Mouse (Mus musculus) heart, postnatal 4 days (tissue): ENCODE measurements around the gene Itga1. TPM values are rescaled to one million over a fixed set of nuclear protein-coding genes. Genes with fewer than 3 reads are reported as not detected.
A peak's percentile ranks its signal among the peaks of the same experiment; 100 is the strongest.

Experiments
- DNase-seq: peaks from one replicate; pipeline ENCODE4 v3.0.0; 2021
- total RNA-seq, 2 experiments: library from RNA; stranded (reverse); gene quantifications; 2 replicates each; pipeline ENCODE4 v1.2.3; 2021

Itga1 gene
- 10 to 100 TPM; 82.4 to 86.8 TPM for total RNA-seq

DNA sequence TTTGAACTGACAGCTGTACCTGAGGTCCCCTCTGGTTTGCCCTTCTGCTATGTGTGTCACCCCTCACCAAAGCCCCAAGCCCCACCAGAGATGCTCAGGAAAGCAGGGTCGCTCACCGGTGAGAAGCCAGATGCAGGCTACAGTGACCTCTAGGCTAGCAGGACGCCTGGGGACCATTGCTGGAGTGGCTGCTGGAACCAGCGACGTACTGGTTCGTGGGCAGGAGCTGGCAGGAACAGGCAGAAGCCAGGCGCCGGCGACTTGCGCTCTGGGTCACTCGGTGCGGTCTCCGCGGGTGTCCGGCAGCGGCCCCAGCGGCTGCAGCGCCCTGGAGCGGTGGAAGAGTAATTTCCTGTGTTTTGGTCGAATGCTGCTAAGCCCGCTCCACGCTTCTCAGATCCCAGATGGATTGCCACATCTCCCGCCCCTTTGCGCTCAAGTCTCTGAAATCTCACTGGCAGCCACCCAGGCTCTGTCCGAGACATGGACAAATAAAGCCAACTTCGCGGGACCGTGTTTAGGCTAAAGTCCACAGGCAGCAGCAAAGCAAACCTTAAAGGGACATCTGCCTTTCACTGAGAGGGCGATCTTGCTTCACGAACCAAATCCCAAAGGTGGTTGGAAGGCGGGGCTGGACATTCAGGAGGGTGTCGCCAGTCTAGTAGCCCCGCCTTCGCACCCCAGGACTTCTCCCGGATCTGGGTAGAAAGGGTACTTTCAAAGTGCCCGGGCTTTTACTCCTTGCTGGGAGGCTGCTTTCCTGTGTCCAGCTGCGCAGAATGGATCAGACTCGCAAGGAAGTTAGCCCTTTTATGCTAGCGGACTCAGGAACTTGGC, at the start of gene Itga1, which contains the start of gene Gm49395:
Gene Itga1, minus strand, starts transcription at position 610 of the 837 bp plus-strand sequence.
Gene Gm49395, minus strand, starts transcription at position 567 of the 837 bp plus-strand sequence.
- peak; percentile 87 for DNase-seq

DNA sequence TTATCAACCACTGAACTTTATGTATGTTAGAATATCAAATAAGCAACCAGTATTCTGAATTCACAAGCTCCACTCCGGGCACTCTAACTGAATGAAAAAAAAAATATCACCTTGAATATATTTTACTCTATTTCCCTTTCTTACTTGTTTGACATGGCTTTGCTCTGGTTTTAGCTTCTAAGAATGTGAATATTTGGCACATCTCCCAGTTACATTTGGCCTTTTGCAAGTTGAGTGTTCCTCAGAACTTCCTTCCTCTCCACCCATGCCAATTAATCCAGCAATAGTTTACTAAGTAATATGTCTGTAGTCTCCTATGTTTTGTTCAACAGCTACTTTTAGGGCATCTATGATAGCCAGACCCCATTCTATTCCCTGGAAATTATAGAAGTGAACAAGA, 48.8 kb upstream of the Itga1 start:
- no peak for DNase-seq

DNA sequence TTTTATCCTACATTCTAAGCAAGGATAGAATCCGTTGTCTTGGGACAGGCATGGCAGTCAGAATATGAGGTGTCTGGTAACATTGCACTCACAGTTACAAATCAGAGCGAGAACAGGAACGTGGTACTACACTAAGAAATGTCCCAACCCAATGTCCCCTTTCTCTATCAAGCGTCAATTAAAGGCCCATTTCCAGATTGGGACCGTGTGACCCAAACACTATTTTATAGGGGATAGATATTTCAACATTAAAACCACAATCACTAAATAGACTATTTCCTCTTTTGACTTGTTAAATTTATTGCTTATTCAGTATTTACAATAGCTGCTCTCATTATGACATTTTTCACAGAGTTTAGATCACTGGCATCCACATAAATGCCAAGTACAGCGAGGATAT, 48.1 kb upstream of the Itga1 start:
- DNase-seq: no peak

DNA sequence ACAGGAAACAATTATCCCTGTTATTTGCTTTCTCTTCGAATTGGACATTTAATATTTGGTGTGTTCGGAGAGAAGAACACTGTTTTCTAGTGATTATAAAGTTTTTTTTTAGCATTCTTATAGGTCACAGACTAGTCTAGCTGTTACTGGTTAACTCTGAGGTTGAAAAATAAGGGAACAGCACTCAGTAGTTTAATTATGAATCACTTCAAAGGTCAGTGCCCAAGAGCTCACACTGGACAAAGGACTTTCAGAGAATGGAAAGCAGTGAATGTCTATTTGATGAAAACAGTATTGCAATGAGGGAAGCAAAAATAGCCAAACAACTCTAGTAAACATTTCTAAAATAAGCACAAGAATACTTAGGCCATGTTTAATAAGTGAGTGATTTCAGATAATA, 41.8 kb upstream of the Itga1 start:
- no peak for DNase-seq

DNA sequence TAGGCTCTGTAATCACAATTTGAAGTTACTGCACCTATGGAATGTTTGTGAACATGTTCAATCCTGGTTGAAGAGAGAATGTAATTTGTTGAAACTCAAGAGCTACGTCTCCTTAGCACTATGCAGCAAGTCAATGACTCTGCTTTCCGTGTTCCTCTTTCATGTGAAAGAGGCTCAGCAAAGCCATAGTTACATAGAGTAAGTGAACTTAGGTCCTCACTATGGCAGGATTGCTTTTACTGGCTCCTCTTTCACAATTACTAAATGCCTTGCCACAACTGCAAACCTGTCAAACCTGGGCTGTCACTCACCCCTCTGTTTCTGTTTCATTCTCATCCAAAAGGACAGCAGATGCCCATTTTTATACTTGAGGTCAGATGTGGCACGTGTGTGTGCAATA, 40.3 kb upstream of the Itga1 start:
- no peak for DNase-seq

DNA sequence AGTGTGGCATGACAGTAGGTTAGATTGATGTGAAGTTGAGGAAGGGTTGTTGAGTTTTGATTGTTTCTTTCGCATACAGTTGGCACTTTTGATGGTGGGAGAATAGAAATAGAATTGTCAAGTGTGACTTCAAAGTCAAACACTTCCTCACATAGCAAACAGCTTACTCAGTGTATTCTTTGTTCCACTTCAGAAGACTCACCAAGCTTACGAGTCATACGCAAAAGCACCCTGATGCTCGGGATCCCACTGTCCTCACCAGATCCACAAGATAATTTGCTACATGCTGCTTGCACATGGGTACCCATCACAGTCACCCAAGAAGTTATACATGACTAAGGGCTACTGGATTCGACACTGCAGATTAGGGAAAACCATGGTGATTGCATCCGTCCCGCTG, 36.7 kb upstream of the Itga1 start:
- no peak for DNase-seq

DNA sequence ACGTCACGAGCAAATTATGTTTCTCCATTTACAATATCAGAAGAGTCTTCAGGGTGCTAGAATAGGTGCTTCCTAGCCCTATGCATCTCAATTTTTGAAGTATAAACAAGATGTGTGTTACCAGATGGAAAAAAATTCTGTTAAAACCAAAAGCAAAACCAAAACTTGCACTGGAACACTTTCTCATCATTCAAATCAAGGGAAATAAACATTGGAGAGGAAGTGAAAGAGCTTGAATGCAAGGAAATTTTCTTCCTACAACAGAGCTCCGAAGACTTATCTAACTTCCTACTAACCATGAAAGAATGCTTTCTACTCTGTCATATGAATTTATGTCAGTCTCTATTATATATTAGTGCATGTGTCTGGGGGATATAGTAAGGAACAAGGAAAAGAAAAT, 35.0 kb upstream of the Itga1 start:
- no peak for DNase-seq

DNA sequence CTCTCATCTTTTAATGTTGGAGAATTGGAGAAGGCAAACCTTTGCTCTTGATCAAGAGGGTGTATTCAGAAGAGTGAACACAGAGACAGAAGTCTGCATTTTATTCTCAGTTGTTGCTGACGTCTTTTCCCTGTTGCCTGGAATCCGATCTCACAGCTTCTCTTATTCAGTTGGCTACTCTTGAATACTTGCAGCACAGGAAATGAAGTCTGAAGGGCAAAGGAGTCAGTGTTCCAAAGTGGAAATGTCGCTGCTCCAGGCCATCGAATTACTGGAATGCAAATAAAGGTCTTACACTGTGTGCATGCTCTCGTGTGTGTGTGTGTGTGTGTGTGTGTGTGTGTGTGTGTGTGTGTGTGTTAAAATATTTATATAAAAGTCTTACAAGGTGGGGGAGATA, 30.7 kb upstream of the Itga1 start:
- DNase-seq: no peak

DNA sequence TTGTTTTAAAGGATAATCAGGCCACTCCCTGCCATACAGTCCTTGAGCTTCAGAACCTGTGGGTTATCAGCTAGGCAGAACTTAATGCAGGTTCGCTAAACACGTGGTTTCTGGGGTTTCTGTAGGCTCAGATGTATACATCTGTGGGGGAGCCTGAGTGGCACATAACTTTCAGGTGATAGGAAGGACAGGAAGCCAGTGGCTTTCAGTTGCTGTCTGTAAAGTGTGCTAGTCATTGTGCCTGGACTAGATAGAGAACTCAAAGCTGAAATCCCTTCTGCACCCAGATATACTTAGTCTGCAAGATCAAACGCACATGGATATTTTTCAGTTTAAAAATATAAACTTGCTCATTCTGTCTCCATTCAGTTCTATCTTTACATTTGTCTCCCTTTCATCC, 29.6 kb upstream of the Itga1 start:
- no peak for DNase-seq

DNA sequence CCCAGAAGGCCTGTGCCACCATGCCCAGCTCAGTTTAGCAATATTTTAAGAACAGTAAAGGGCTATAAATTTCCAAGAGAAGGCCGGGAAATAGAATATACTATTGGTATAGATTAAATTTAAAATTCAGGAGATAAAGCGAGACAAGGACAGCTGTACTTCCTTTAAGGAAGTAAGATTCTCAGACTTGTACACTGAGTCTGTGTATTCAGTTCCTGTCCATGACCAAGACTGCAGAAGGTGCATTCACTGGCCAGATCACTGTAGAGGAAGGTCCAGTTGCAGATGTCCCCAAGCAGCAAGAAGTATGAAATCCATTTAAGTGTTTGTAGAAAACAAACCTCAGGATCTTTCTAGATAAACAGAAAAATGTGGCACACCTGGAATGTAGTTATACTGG, 28.3 kb upstream of the Itga1 start:
- no peak for DNase-seq

DNA sequence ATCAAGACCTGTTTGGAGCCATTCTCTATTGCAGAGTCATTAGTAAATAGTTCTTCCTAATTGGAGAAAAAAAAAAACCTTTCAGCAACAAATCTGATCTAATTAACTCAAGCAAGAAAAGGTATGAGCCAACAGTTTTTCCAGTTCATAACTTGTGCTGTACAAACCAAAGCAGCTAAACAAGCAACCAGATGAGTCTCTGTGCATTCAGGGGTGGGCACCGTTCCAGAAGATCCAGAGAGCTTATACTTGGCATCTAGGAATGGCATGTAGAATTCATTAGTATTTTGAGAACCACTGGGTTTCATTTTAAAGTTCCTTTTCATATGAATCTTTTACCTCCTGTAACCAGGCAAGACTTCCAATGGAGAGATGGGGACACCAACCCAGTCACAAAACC, 26.1 kb upstream of the Itga1 start:
- DNase-seq: no peak

DNA sequence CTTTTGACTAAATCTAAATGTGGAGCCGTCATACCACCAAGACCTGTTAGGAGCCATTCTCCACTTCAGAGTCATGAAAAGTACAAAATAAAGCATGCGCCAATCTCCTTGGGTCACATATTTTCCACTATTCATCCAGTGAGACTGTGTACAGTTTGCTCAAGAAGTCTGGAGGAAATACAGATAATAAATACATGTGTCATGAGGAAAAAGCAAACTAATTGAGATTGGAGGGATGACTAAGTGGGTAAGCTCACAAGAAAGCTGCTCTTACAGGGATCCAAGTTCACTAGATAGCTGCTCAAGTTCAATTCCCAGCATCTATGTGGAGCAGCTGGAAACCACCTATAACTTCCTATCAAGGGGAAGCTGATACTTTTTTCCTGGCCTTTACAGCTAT, 24.8 kb upstream of the Itga1 start:
- DNase-seq: no peak

DNA sequence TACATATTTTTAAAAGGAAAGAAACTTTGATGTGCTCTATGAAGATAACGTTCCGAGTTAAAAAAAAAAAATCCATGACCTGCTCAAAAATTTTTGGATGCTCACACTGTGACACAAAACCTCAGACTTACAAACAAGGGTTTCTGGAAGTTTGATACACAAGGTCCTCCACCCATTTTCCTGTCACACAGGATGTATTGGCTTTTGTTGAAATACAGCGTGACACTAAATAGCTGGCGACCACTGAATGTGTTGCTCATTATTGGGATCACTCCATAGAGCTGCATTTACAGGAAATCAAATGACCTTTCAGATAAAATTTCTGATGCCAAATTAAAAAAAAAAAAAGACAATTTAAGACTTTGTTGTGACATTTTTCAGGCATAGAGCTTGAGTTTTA, 23.4 kb upstream of the Itga1 start:
- DNase-seq: no peak

DNA sequence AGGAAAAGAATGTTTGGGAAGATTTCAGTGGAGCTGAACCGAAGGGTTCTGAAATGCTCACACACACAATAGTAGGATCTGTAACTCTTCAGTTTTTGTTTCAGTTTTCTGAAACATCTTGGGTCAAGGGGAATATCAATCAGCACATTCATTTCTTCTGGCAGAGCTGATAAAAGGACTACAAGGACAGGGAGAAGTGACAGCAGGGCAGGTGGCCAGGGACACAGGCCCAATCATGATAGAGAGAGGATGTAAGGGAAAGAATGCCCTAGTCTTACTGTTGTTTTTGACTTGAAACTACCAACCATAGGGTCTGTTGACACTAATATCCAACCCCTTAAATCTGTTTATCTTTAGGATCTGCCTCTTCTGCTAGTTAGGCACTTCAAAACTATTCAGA, 22.8 kb upstream of the Itga1 start:
- no peak for DNase-seq

DNA sequence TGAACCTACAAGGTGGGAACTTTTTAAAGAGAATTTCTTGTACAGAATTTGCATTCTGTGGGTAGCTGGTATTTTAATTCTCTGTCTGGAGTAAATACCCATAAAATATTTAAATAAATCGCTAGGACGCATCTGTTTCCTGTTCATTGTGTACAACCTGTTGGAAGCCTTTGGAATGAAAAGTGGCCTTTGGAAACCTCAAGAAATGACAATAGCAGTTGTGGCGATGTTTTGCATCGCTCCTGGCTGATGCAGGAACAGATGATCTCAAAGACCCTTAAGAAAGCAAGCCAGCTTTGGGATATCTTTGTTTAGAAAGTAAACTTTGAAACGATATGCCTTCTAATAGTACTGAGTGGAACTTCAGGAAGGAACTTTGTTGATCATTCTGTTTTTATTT, 17.0 kb upstream of the Itga1 start:
- DNase-seq: no peak

DNA sequence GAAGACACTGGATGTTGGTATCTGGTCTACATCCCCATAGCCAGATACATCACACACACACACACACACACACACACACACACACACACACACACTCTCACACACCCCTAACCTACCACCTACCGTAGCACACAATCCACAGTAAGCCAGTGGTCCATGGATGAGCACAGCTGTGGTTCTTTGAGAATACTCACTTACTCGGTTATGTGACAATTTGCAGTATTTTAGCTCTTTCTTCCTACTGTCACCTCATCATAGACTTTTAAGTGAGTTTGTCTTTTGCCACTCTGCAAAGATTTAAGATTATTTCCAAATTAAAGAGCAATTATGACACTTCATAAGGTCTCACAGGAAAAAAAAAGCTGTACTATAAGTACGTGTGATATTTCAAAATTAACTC, 16.4 kb upstream of the Itga1 start:
- DNase-seq: no peak

DNA sequence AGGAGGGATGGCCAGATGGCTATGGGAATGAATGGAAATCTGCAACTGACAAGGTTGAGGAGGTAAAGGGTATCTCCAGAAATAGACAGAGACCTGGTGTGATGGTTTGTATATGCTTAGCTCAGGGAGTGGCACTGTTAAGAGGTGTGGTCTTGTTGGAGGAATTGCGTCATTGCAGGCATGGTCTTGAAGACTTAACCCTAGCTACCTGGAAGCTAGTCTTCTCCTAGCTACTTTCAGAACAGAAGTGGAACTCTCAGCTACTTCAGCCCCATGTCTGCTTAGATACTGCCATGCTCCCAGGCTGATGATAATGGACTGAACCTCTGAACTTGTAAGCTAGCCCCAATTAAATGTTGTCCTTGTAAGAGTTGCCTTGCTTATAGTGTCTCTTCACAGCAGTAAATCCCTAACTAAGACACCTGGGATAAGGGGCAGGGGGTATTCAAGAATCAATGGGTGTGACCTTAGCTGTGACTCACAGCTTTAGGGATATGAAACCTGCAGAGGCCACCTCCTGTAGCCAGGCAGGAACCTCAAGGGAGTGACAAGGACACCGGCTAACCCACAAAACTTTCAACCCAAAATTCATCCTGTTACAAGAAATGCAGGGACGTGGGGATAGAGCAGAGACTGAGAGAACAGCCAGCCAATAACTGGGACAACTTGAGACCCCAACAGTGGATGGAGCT, 15.3 kb upstream of the Itga1 start:
- no peak for DNase-seq

DNA sequence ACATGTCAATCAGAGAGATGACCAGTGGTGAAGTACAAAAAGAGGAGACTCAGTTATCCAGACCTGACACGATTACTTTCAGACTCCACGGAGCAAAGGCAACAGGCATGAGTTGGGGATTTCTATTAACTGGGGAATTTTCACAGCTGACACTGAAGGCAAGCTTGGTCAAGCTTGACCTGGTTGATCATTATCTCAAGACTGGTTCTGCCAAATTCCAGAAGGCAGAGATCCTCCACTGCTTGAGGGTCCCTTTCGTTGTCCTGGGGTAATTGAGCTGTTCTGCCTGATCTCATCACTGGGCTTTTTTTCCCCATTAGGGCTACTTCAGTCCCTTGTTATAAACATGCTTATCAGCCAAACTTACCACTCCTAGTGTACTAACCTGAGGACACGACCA, 7.9 kb upstream of the Itga1 start:
- DNase-seq: no peak

DNA sequence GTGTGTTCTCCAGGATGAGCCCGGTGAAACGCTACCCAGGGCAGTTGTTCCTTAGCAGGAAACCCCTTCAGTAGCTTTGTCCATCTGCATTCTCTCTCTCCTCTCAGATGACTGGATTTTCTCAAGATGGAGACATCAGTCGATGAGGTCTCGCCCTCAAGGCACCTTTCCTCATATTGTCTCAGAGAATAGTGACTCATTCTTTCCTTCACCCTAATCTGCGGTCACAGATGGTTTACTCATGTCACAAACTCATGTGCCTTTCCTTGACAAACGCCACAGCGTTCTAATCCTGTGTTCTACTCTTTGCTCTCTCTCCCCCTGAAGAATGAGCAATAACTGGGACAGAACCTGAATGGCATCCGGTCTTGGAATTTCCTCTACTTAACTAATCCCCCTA, 5.7 kb upstream of the Itga1 start:
- DNase-seq: no peak

DNA sequence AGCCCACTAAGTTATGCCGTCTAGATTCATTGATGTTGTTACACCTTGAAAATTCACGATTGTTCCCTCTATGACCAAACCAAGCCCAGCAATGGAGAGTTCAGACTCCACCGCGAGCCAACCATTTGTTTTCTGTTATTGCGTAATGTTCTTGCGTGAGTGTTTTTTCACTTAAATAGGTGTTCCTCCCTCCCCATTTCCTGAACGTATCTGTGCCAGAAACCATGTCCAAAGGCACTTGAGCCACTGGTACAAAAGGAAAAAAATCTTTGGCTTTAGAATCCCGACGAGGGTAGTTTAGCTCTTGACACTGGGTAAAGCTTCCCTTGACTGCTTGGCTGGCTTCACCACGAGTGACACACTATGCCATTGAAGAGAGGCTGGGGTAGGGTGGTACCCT, 4.4 kb upstream of the Itga1 start:
- DNase-seq: no peak

DNA sequence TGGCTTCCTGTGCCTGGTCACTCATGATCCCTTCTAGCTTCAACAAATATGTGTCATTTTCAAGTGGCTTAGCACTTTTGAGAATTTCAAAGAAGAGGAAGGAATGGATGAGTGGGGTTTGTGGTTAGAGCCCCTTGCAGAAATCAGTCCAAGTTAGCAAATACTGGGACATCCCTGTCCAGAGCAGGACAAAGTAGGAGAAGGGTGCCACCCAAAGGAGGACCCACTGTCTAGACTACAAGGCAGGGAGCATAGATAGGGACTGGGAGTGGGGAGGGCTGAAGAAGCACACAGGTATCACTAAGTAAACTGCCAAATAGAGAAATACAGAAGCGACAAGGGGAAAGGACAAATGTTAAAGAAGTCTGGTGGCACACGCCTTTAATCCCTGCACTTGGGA, 990 bp upstream of the Itga1 start:
- DNase-seq: no peak

DNA sequence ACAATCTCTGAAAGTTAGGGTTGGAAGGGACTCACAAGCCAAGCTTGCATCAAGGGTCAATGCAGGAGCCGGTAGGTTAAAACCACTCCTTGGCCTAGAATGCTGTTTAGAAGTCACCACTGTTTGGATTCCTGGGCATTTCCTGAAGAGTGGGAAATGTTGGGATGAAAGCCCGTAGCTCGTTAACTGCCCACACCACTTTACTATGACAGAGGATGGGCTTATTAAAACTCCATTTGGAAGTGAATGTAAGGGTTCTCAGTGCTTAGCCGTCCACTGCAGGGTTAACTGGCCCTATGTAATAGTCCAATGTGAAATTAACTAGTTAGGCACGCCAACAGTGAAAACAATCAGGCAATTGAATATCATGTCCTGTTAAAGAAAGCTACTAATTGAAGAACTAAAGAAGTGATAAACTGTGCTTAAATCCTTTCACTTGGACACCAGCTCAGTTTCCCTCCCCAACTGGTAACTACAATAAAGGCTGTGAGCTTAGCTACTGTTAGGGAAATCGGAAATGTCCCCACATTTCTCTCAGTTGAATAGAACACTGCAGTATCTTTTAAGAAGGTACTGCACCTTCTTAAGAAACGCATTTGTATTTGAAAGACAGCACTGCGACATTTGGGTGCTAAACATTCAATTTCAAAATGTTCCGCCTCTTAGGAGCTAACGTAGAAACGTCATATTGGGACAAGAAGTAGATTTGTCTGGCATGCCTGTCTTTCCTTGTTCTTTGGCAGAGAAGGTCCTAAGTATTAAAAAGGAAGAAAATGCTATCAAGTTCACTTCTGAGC, 1.2 kb downstream of the Itga1 start:
- DNase-seq: no peak

DNA sequence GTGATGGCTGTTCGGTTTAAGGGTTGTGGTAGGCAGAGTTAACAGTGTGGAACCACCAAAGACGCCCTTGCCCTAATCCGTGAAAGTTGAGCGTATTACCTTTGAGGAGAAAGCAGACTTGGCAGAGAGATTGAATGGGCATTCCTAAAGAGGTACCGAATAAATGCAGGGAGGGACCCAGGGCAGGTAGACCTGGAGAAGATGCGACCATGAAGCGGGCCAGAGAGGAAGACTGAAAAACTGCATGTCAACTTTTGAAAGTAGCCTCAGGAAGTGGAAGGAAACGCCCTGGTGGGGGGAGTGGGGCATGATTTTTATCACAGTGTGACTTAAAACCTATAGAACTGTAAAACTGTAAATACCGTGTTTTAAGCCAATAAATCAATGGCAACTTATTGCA, 2.4 kb downstream of the Itga1 start:
- DNase-seq: no peak
